Mouse (Mus musculus): ENCODE results near the gene Hmgn1. TPM values are rescaled to one million over a fixed set of nuclear protein-coding genes. Genes with fewer than 3 reads are reported as not detected.
"Not testable (repeated sequence)": the region's sequence is repeated elsewhere in the genome, so short reads cannot be mapped to it uniquely, and the experiment has no call there.

Gene Hmgn1
- total RNA-seq, 2 experiments from 2014 or later = 209 to 228 TPM

- no peak for DNase-seq (ENCODE audit: low spot score in 2 of 2)
Observed at GRCm38 (mm10) chr16:96127288-96127656, 257 bp downstream of the Hmgn1 start.

GRCm38 (mm10) chr16:96126684-96127171 lies 801 bp downstream of the Hmgn1 start:
- DNase-seq (ENCODE audit: low spot score in 2 of 2) = peak; percentile 29 to 38

GRCm38 (mm10) chr16:96120022-96120623 lies 7.4 kb downstream of the Hmgn1 start:
- DNase-seq (ENCODE audit: low spot score in 2 of 2) = no peak

- DNase-seq (ENCODE audit: low spot score in 2 of 2) = no peak
Observed at GRCm38 (mm10) chr16:96114729-96115128, 12.8 kb downstream of the Hmgn1 start.

GRCm38 (mm10) chr16:96112769-96113168 lies 14.8 kb downstream of the Hmgn1 start:
- no peak for DNase-seq (ENCODE audit: low spot score in 2 of 2)

GRCm38 (mm10) chr16:96110655-96111345 lies 16.7 kb downstream of the Hmgn1 start:
- DNase-seq (ENCODE audit: low spot score in 2 of 2) = no peak

GRCm38 (mm10) chr16:96109673-96110072 lies 17.9 kb downstream of the Hmgn1 start:
- DNase-seq (ENCODE audit: low spot score in 2 of 2) = no peak

GRCm38 (mm10) chr16:96103036-96103435 lies 24.5 kb downstream of the Hmgn1 start:
- no peak for DNase-seq (ENCODE audit: low spot score in 2 of 2)

- not testable (repeated sequence) for DNase-seq (ENCODE audit: low spot score in 2 of 2)
Observed at GRCm38 (mm10) chr16:96097811-96098210, 29.7 kb downstream of the Hmgn1 start.

- DNase-seq (ENCODE audit: low spot score in 2 of 2) = no peak
Observed at GRCm38 (mm10) chr16:96095966-96096365, 31.6 kb downstream of the Hmgn1 start.

- DNase-seq (ENCODE audit: low spot score in 2 of 2) = no peak
Observed at GRCm38 (mm10) chr16:96091515-96092504, 35.7 kb downstream of the Hmgn1 start.

GRCm38 (mm10) chr16:96088120-96088519 lies 39.4 kb downstream of the Hmgn1 start:
- no peak for DNase-seq (ENCODE audit: low spot score in 2 of 2)

GRCm38 (mm10) chr16:96087436-96087835 lies 40.1 kb downstream of the Hmgn1 start:
- no peak for DNase-seq (ENCODE audit: low spot score in 2 of 2)

- no peak for DNase-seq (ENCODE audit: low spot score in 2 of 2)
Observed at GRCm38 (mm10) chr16:96087001-96087400, 40.5 kb downstream of the Hmgn1 start.

- no peak for DNase-seq (ENCODE audit: low spot score in 2 of 2)
Observed at GRCm38 (mm10) chr16:96085597-96085996, 41.9 kb downstream of the Hmgn1 start.

- peak in 1 of 2 experiments; percentile 31 for DNase-seq (ENCODE audit: low spot score in 2 of 2)
Observed at GRCm38 (mm10) chr16:96083179-96083646, 44.3 kb downstream of the Hmgn1 start.

GRCm38 (mm10) chr16:96082301-96083178 lies 45.0 kb downstream of the Hmgn1 start, which contains the start of gene Brwd1:
TSS of gene Brwd1 (minus strand) at chr16:96082526.
- peak; percentile 85 to 86 for DNase-seq (ENCODE audit: low spot score in 2 of 2)

GRCm38 (mm10) chr16:96081742-96082241 lies 45.7 kb downstream of the Hmgn1 start:
- DNase-seq (ENCODE audit: low spot score in 2 of 2) = peak in 1 of 2 experiments; percentile 54

- peak; percentile 87 for DNase-seq (ENCODE audit: low spot score in 2 of 2)
Observed at GRCm38 (mm10) chr16:96081331-96081730, 46.2 kb downstream of the Hmgn1 start.

- no peak for DNase-seq (ENCODE audit: low spot score in 2 of 2)
Observed at GRCm38 (mm10) chr16:96080524-96080923, 47.0 kb downstream of the Hmgn1 start.
